Mouse (Mus musculus) small intestine, adult 2 months (tissue): Measurements from ENCODE around the gene Cep95.

Experiments
- CTCF ChIP-seq: fragments of 200-500 bp; IDR thresholded peaks from 2 replicates; pipeline ENCODE4 v1.5.1; 2012; ENCODE audit warnings: low read depth, mild to moderate bottlenecking, control low read depth, inconsistent platforms, low read length, moderate library complexity, mixed read lengths; ENCODE audit not compliant: insufficient replicate concordance, insufficient read length; ENCODE audit errors: extremely low read depth
- POLR2A ChIP-seq: fragments of 200-500 bp; IDR thresholded peaks from 2 replicates; pipeline ENCODE4 v1.6.1; 2012; ENCODE audit warnings: low read depth, mild to moderate bottlenecking, control low read depth, inconsistent platforms, low read length, moderate library complexity

GRCm38 (mm10) chr11:106787131-106788025, 1.7 kb upstream of the Cep95 start:
- TF ChIP-seq CTCF (no peak), POLR2A (peak; percentile 64; the same call in 1 of the 2 replicates)
